Mouse (Mus musculus) central nervous system, embryonic 14 days (tissue): Measurements from ENCODE around the gene AU018091. TPM values are rescaled to one million over a fixed set of nuclear protein-coding genes. Genes with fewer than 3 reads are reported as not detected.

Experiments
- polyA plus RNA-seq: library from polyadenylated mRNA; depleted of rRNA; stranded (reverse); fragments of >200 nt; gene quantifications from 2 replicates; pipeline ENCODE4 v1.2.3, GENCODE M21; 2012; rRNA removed

AU018091 gene
- 0.11 TPM in 1 of 2 replicates, not detected in the other for polyA plus RNA-seq

DNA sequence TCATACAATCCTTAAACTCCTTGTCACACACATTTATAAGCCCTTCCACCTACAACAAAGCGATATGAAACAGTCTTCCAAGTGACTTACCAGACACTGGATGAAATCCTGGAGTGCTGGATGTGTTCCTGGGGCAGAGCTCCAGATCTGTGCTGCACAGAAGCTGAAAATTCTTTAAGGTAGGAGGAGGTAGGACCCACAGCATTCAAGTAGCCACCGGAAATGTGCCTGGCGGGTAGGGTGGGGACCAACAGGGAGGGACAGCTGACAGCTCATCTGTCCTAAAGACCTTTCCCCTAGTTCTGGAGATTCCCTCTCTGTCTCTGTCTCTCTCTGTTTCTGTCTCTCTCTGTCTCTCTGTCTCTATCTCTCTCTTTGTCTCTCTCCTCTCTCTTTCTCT lies at the start of gene AU018091:
Gene AU018091 (minus strand): TSS at position 279 of the 400 bp plus-strand sequence.

Other genes starting within 250 kb of the AU018091 start
- 0.01 and 0.02 TPM in 2 replicates for gene Nlrp12, start 80.5 kb upstream of the AU018091 start, polyA plus RNA-seq
- 39.7 and 67.5 TPM in 2 replicates for gene Myadm, start 119.9 kb upstream of the AU018091 start, polyA plus RNA-seq
- 3.1 and 3.6 TPM in 2 replicates for gene Prkcg, start 120.0 kb upstream of the AU018091 start, polyA plus RNA-seq
- gene Cacng7, start 163.8 kb upstream of the AU018091 start, polyA plus RNA-seq = 137 and 141 TPM in 2 replicates
- 17.7 and 17.9 TPM in 2 replicates for gene Cacng8, start 221.5 kb upstream of the AU018091 start, polyA plus RNA-seq